Mouse (Mus musculus) brain, adult 2 months (tissue): ENCODE data around the gene Taar7a.

Experiments used
- DNase-seq: peaks from one replicate; pipeline ENCODE4 v3.0.0; 2011; ENCODE audit warnings: low read depth, low spot score

Gene Taar7a

GRCm38 (mm10) chr10:23993381-23993780 lies at the start of gene Taar7a:
Taar7a (minus strand) TSS chr10:23993481.
- no peak for DNase-seq

- no peak for DNase-seq
These were observed 47.0 kb upstream of the Taar7a start for GRCm38 (mm10) chr10:24040120-24040869.

- DNase-seq, result no peak
These were observed 44.0 kb upstream of the Taar7a start, which contains the start of gene Taar7e for GRCm38 (mm10) chr10:24037314-24037713. Taar7e (plus strand) TSS chr10:24037614.

GRCm38 (mm10) chr10:24031347-24031746 lies 38.1 kb upstream of the Taar7a start:
- no peak for DNase-seq

GRCm38 (mm10) chr10:24026922-24027321 lies 33.6 kb upstream of the Taar7a start, which contains the start of gene Taar7d:
Taar7d (plus strand) TSS chr10:24027222.
- DNase-seq, result no peak

GRCm38 (mm10) chr10:24008143-24008542 lies 14.9 kb upstream of the Taar7a start:
- DNase-seq, result no peak

GRCm38 (mm10) chr10:24007034-24007433 lies 13.8 kb upstream of the Taar7a start:
- no peak for DNase-seq

GRCm38 (mm10) chr10:24006442-24006841 lies 13.2 kb upstream of the Taar7a start:
- peak; percentile 15 for DNase-seq

GRCm38 (mm10) chr10:23999639-24000038 lies 6.4 kb upstream of the Taar7a start, which contains the start of gene Taar7b:
Taar7b (plus strand) TSS chr10:23999939.
- no peak for DNase-seq

GRCm38 (mm10) chr10:23986419-23986818 lies 6.9 kb downstream of the Taar7a start:
- DNase-seq, result no peak

- no peak for DNase-seq
These were observed 7.7 kb downstream of the Taar7a start, which contains the start of gene Taar6 for GRCm38 (mm10) chr10:23985546-23985945. Taar6 (minus strand) TSS chr10:23985646.

GRCm38 (mm10) chr10:23978901-23979705 lies 14.2 kb downstream of the Taar7a start:
- DNase-seq, result peak; percentile 88

GRCm38 (mm10) chr10:23977958-23978357 lies 15.3 kb downstream of the Taar7a start:
- no peak for DNase-seq

- DNase-seq, result peak; percentile 12
These were observed 22.0 kb downstream of the Taar7a start for GRCm38 (mm10) chr10:23971256-23971655.

GRCm38 (mm10) chr10:23970656-23971165 lies 22.6 kb downstream of the Taar7a start, which contains the start of gene Taar5:
Taar5 (plus strand) TSS chr10:23970706.
- no peak for DNase-seq

GRCm38 (mm10) chr10:23964921-23965610 lies 28.2 kb downstream of the Taar7a start:
- no peak for DNase-seq

GRCm38 (mm10) chr10:23963444-23963843 lies 29.8 kb downstream of the Taar7a start:
- no peak for DNase-seq

- no peak for DNase-seq
These were observed 32.8 kb downstream of the Taar7a start, which contains the start of gene Taar4 for GRCm38 (mm10) chr10:23960444-23960915. Taar4 (plus strand) TSS chr10:23960494.

GRCm38 (mm10) chr10:23959071-23959470 lies 34.2 kb downstream of the Taar7a start:
- no peak for DNase-seq

GRCm38 (mm10) chr10:23951714-23952113 lies 41.6 kb downstream of the Taar7a start:
- DNase-seq, result peak; percentile 92

- DNase-seq, result peak; percentile 45
These were observed 43.7 kb downstream of the Taar7a start, which contains the start of gene Taar3 for GRCm38 (mm10) chr10:23949508-23950005. Taar3 (plus strand) TSS chr10:23949558.
